Mouse (Mus musculus) heart, embryonic 11.5 days (tissue): ENCODE data around the gene Duox2. TPM values are rescaled to one million over a fixed set of nuclear protein-coding genes. Genes with fewer than 3 reads are reported as not detected.
A peak's percentile ranks its signal among the peaks of the same experiment; 100 is the strongest.
"Not testable (repeated sequence)": the region's sequence is repeated elsewhere in the genome, so short reads cannot be mapped to it uniquely, and the experiment has no call there.

Experiments used
- ATAC-seq: fragments of 200-750 bp; cut with Nextera tagmentation; replicated peaks from 2 replicates; pipeline ENCODE4 v1.8.0; 2017; ENCODE audit warnings: moderate library complexity; ENCODE audit not compliant: insufficient number of reproducible peaks, low FRiP score, low TSS enrichment
- H3K27ac ChIP-seq: fragments of 300-500 bp; sonication (generic); 2 replicates; pipeline ENCODE4 v1.5.1; 2014; ENCODE audit warnings: mild to moderate bottlenecking, low read depth, low read length
- H3K27me3 ChIP-seq: fragments of 300-500 bp; sonication (generic); 2 replicates; pipeline ENCODE4 v1.6.1; 2014; ENCODE audit warnings: mild to moderate bottlenecking, low read length, mixed read lengths; ENCODE audit not compliant: control insufficient read depth, insufficient read depth
- H3K36me3 ChIP-seq: fragments of 300-500 bp; sonication (generic); 2 replicates; pipeline ENCODE4 v1.6.1; 2014; ENCODE audit warnings: mild to moderate bottlenecking, low read length, moderate library complexity, mixed read lengths; ENCODE audit not compliant: control insufficient read depth, insufficient read depth
- H3K4me1 ChIP-seq: fragments of 300-500 bp; sonication (generic); 2 replicates; pipeline ENCODE4 v1.6.1; 2014; ENCODE audit warnings: low read length; ENCODE audit not compliant: control insufficient read depth, insufficient read depth
- H3K4me2 ChIP-seq: fragments of 300-500 bp; sonication (generic); 2 replicates; pipeline ENCODE4 v1.6.1; 2014; ENCODE audit warnings: mild to moderate bottlenecking, moderate library complexity
- H3K4me3 ChIP-seq: fragments of 300-500 bp; sonication (generic); 2 replicates; pipeline ENCODE4 v1.5.1; 2014; ENCODE audit warnings: low read depth, low read length
- H3K9ac ChIP-seq: fragments of 300-500 bp; sonication (generic); 2 replicates; pipeline ENCODE4 v1.6.1; 2014; ENCODE audit warnings: mild to moderate bottlenecking, low read depth, low read length, moderate library complexity
- H3K9me3 ChIP-seq: fragments of 300-500 bp; sonication (generic); replicated peaks from 2 replicates; pipeline ENCODE4 v1.6.1; 2016; ENCODE audit warnings: low read length; ENCODE audit not compliant: control insufficient read depth
- WGBS: fragments of 180-500 bp; shearing (Covaris S2); extraction: QIAGEN DNeasy Blood & Tissue Kit; methylation state at CpG from one replicate; pipeline ENCODE4 v1.1.7; 2014; ENCODE audit not compliant: insufficient replicate concordance; 5-methylcytosine and 5-hydroxymethylcytosine counted together
- polyA plus RNA-seq: library from polyadenylated mRNA; unstranded; fragments of >200 nt; fragmentation: Nextera tagmentation; extraction: Ambion mirVana; gene quantifications from 2 replicates; pipeline ENCODE4 v1.2.1, GENCODE M21; 2014

Duox2 gene
- 0.04 TPM in 1 of 2 replicates, not detected in the other for polyA plus RNA-seq

- Histone ChIP-seq H3K27ac (no peak within 1 kb of the TSS), H3K9ac (no peak within 1 kb of the TSS), H3K4me1 (peaks cover 18% of the 10 kb centered on the region), H3K36me3 (no peaks in the 10 kb centered on the region), H3K27me3 (peaks cover 92% of the 10 kb centered on the region), H3K4me3 (peak within 1 kb of the TSS; percentile 34), H3K9me3 (no peaks in the 10 kb centered on the region), H3K4me2 (peak within 1 kb of the TSS; percentile 61)
- ATAC-seq, result no peak
- WGBS, result 4% methylated on average over 13 of the region's 13 CpGs
Observed at GRCm38 (mm10) chr2:122298096-122298499, at the start of gene Duox2. Gene Duox2, minus strand, starts transcription at chr2:122298449.

- Histone ChIP-seq H3K4me3 (no peak overlapping the region), H3K9me3 (no peaks in the 10 kb centered on the region), H3K9ac (no peak overlapping the region), H3K4me1 (peaks cover 16% of the 10 kb centered on the region), H3K36me3 (no peaks in the 10 kb centered on the region), H3K4me2 (no peak overlapping the region), H3K27ac (no peak overlapping the region), H3K27me3 (0 out of 2 replicates have a peak, but pooled peaks cover 3% of the 10 kb centered on the region)
- ATAC-seq, result no peak
- 83% methylated on average over 3 of the region's 3 CpGs for WGBS
Observed at GRCm38 (mm10) chr2:122347257-122347656, 49.0 kb upstream of the Duox2 start.

- 81% methylated on average over 6 of the region's 6 CpGs for WGBS
Observed at GRCm38 (mm10) chr2:122346164-122346563, 47.9 kb upstream of the Duox2 start.

GRCm38 (mm10) chr2:122345106-122345893, 47.1 kb upstream of the Duox2 start:
- Histone ChIP-seq H3K9ac (no peak overlapping the region), H3K27ac (no peak overlapping the region), H3K27me3 (0 out of 2 replicates have a peak, but pooled peaks cover 3% of the 10 kb centered on the region), H3K36me3 (no peaks in the 10 kb centered on the region), H3K4me2 (no peak overlapping the region), H3K4me1 (peaks cover 16% of the 10 kb centered on the region), H3K4me3 (no peak overlapping the region), H3K9me3 (no peaks in the 10 kb centered on the region)
- 79% methylated on average over 6 of the region's 6 CpGs for WGBS
- no peak for ATAC-seq

More at GRCm38 (mm10) chr2:122346164-122346563, 47.9 kb upstream of the Duox2 start:
- H3K4me3 ChIP-seq, H3K27me3 ChIP-seq, H3K27ac ChIP-seq, H3K9ac ChIP-seq, ATAC-seq, H3K9me3 ChIP-seq, H3K4me2 ChIP-seq, H3K36me3 ChIP-seq: not testable (repeated sequence)
- H3K4me1 ChIP-seq, result peaks cover 16% of the 10 kb centered on the region

GRCm38 (mm10) chr2:122337291-122337690, 39.0 kb upstream of the Duox2 start:
- Histone ChIP-seq H3K4me3 (no peak overlapping the region), H3K36me3 (no peaks in the 10 kb centered on the region), H3K9me3 (no peaks in the 10 kb centered on the region), H3K9ac (no peak overlapping the region), H3K27me3 (peaks cover 4% of the 10 kb centered on the region; the same call in 1 of the 2 replicates), H3K4me2 (peak overlapping the region; percentile 37), H3K4me1 (0 out of 2 replicates have a peak, but pooled peaks cover 6% of the 10 kb centered on the region), H3K27ac (no peak overlapping the region)
- no peak for ATAC-seq
- WGBS, result 49% methylated on average over 21 of the region's 21 CpGs

GRCm38 (mm10) chr2:122334170-122334569, 35.9 kb upstream of the Duox2 start:
- no peak for ATAC-seq
- no peaks in the 10 kb centered on the region for H3K36me3 ChIP-seq
- H3K27ac ChIP-seq, result no peak overlapping the region
- H3K9me3 ChIP-seq, result no peaks in the 10 kb centered on the region
- no peak overlapping the region for H3K4me2 ChIP-seq
- no peak overlapping the region for H3K4me3 ChIP-seq
- H3K9ac ChIP-seq, result no peak overlapping the region
- 58% methylated on average over 3 of the region's 3 CpGs for WGBS
- 0 out of 2 replicates have a peak, but pooled peaks cover 6% of the 10 kb centered on the region for H3K4me1 ChIP-seq
- peaks cover 4% of the 10 kb centered on the region; the same call in 1 of the 2 replicates for H3K27me3 ChIP-seq

GRCm38 (mm10) chr2:122332222-122332621, 34.0 kb upstream of the Duox2 start:
- Histone ChIP-seq H3K4me2 (no peak overlapping the region), H3K27me3 (peaks cover 4% of the 10 kb centered on the region; the same call in 1 of the 2 replicates), H3K4me3 (no peak overlapping the region), H3K9ac (no peak overlapping the region), H3K4me1 (0 out of 2 replicates have a peak, but pooled peaks cover 6% of the 10 kb centered on the region), H3K36me3 (no peaks in the 10 kb centered on the region), H3K9me3 (no peaks in the 10 kb centered on the region), H3K27ac (no peak overlapping the region)
- WGBS, result 78% methylated on average over 3 of the region's 3 CpGs
- no peak for ATAC-seq

- H3K36me3 ChIP-seq, H3K4me2 ChIP-seq, H3K27ac ChIP-seq, H3K4me3 ChIP-seq, ATAC-seq, H3K9me3 ChIP-seq, H3K4me1 ChIP-seq, H3K27me3 ChIP-seq, H3K9ac ChIP-seq: not testable (repeated sequence)
- 79% methylated on average over 4 of the region's 6 CpGs for WGBS
Observed at GRCm38 (mm10) chr2:122330317-122330716, 32.1 kb upstream of the Duox2 start.
